Mouse (Mus musculus) lung, adult 2 months (tissue): ENCODE results near the gene Nfkbiz. TPM values are rescaled to one million over a fixed set of nuclear protein-coding genes. Genes with fewer than 3 reads are reported as not detected.

Source experiments
- DNase-seq: peaks from one replicate; pipeline ENCODE4 v3.0.0; 2022
- H3K4me1 ChIP-seq: fragments of 200-500 bp; 2 replicates; pipeline ENCODE4 v1.6.1; 2011; ENCODE audit warnings: low read length; ENCODE audit not compliant: control insufficient read depth, insufficient read depth
- H3K4me3 ChIP-seq: fragments of 200-500 bp; replicated peaks from 2 replicates; pipeline ENCODE3; 2011; ENCODE audit warnings: low read depth, mild to moderate bottlenecking, control low read depth, low read length; ENCODE audit errors: extremely low read depth
- CTCF ChIP-seq: fragments of 200-500 bp; IDR thresholded peaks from 2 replicates; pipeline ENCODE4 v1.5.1; 2011; ENCODE audit warnings: mild to moderate bottlenecking, low read length, control low read depth; ENCODE audit not compliant: insufficient read depth
- POLR2A ChIP-seq: fragments of 200-500 bp; IDR thresholded peaks from 2 replicates; pipeline ENCODE4 v1.6.1; 2011; ENCODE audit warnings: low read depth, mild to moderate bottlenecking, control low read depth, low read length, borderline replicate concordance; ENCODE audit errors: extremely low read depth
- WGBS: fragments of 180-500 bp; shearing (Covaris S2); methylation state at CpG from one replicate; pipeline ENCODE4 v1.1.7; 2018; 5-methylcytosine and 5-hydroxymethylcytosine counted together
- polyA plus RNA-seq: library from polyadenylated mRNA; depleted of rRNA; stranded (reverse); fragments of >200 nt; gene quantifications from 2 replicates; pipeline ENCODE4 v1.2.3, GENCODE M21; 2012

Gene Nfkbiz
- polyA plus RNA-seq, 1 experiment = 15.3 TPM

GRCm38 (mm10) chr16:55820916-55821570 lies 17.7 kb downstream of the Nfkbiz start:
- DNase-seq = no peak
- Histone ChIP-seq H3K4me3 (peak overlapping the region; percentile 96), H3K4me1 (peaks cover 2% of the 10 kb centered on the region)
- 3% methylated on average over 20 of the region's 20 CpGs for WGBS
- TF ChIP-seq CTCF (no peak), POLR2A (no peak)

DNA sequence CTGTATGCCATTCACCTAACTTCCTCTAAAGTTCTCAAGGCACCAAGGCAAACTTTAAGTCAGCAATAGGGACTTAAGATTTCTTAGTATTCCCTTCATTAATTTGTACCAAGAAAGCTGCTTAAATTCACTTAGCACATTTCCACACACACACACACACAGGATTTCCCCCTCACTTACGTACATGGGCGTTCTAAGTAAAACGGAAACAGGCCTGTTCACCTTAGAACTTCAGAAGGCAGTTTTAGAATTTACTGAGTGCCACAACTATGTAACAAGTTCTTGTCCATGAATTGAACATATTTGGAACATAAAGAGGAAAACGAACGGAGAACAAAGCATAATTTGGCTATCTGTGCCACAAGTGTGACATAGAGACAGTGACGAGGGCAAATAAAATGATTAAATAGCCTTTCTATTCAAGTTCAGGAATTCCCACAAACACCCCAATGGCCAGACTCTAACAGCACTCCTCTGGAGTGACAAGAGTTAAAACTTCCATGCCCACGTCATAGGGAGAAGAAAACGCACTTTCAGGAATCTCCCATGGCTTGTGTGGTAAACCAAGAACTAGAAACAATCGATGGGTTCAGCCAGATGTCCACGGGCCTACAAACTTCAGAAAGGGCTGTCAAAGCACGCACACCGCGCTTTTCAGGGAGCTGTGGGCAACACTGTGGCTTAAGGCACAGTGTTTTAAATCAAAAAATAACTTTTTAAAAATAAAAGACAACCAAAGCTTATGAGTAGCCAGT lies 18.4 kb downstream of the Nfkbiz start:
- Histone ChIP-seq H3K4me3 (peak overlapping the region; percentile 96), H3K4me1 (peaks cover 4% of the 10 kb centered on the region)
- peak; percentile 35 for DNase-seq
- 14% methylated on average over 13 of the region's 13 CpGs for WGBS
- TF ChIP-seq CTCF (no peak), POLR2A (no peak)

- Histone ChIP-seq H3K4me3 (peak overlapping the region; percentile 32), H3K4me1 (peaks cover 4% of the 10 kb centered on the region)
- TF ChIP-seq CTCF = no peak
- no peak for TF ChIP-seq POLR2A
- WGBS = 10% methylated on average over 15 of the region's 15 CpGs
- peak; percentile 50 for DNase-seq
Observed at GRCm38 (mm10) chr16:55819186-55819861, 19.4 kb downstream of the Nfkbiz start.

- no peak for DNase-seq
- TF ChIP-seq POLR2A = no peak
- TF ChIP-seq CTCF = no peak
- 75% methylated on average over 28 of the region's 28 CpGs for WGBS
- peaks cover 8% of the 10 kb centered on the region for H3K4me1 ChIP-seq
- peak overlapping the region; percentile 8 for H3K4me3 ChIP-seq
Observed at GRCm38 (mm10) chr16:55817717-55818515, 20.8 kb downstream of the Nfkbiz start.

DNA sequence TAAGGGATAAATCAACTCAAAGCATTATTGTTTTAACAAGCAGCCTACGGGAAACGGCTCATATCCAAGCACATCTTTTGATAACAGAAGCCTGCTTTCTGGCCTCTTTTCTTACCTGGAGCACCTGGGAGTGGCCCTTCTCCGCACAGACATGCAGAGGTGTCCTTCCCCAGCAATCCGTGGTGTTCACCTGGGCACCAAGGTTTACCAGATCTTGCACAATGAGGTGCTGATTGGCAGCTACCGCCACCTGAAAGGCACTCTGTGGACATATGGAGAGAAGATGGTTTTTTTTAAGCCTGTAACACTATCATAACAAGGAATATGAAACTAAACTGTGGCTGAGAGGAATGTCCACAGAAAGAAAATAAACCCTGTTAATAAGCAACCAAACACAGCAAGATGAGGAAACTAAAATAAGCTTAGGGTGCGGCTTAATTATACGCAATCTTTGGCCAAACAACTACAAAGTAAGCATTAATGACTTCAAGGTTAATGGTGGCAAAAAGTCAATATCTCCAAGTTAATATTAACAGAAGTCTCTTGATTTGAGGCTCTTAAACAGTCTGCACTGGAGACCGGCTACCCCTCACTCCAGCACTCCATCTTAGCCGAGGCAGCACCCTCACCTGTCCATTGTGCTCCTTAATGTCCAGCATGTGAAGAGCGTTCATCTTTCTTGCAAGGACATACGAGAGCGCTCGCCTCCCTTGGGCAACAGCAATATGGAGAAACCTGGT lies 22.3 kb downstream of the Nfkbiz start:
- peak; percentile 15; the same call in 1 of the 2 replicates for TF ChIP-seq POLR2A
- no peak for TF ChIP-seq CTCF
- WGBS = 71% methylated on average over 13 of the region's 13 CpGs
- peak; percentile 37 for DNase-seq
- Histone ChIP-seq H3K4me3 (no peak overlapping the region), H3K4me1 (peaks cover 8% of the 10 kb centered on the region)

DNA sequence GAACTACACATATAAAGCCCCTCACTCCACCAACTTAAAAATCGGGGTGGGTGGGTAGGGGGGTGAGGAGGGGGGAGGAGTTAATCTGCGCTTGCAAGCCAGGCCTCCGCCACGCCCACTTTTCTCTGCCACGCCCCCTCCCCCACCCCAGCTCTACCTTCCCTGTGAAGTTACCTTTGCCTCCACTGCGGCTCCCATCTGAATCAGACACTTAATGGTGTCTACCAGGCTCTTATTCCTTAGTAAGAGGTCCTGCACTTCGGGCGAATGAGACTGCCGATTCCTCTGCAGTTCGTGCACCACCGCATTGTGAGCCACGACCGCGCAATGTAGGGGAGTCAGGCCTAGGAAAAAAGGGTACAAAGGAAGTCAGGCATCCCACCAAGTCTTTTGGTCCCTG lies 23.2 kb downstream of the Nfkbiz start:
- DNase-seq = no peak
- TF ChIP-seq CTCF (no peak), POLR2A (no peak)
- Histone ChIP-seq H3K4me1 (peaks cover 8% of the 10 kb centered on the region), H3K4me3 (no peak overlapping the region)
- WGBS = 81% methylated on average over 14 of the region's 14 CpGs

GRCm38 (mm10) chr16:55814686-55815085 lies 24.0 kb downstream of the Nfkbiz start:
- peaks cover 8% of the 10 kb centered on the region for H3K4me1 ChIP-seq
- TF ChIP-seq CTCF (no peak), POLR2A (no peak)
- no peak for DNase-seq
- 71% methylated on average over 6 of the region's 6 CpGs for WGBS
- no peak overlapping the region for H3K4me3 ChIP-seq

DNA sequence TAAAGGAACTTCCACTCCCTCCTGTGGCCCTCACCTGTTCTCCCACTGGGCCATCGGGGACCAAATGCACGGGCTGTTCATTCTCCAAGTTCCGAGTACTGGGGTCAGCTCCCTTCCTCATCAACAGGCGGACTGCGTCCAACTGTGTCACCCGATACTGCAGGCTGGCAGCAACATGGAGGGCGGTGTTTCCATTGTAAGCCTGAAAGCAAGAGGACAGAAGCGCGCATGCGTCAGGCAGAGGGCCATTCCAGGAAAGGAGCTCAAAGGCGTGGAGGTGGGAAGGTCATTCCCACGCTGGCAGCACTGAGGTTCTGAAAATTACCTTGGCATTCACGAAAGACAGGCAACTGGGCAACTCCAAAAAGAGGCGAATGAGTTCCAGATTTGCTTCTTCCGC lies 24.8 kb downstream of the Nfkbiz start:
- DNase-seq = no peak
- WGBS = 77% methylated on average over 15 of the region's 15 CpGs
- H3K4me3 ChIP-seq = no peak overlapping the region
- H3K4me1 ChIP-seq = peaks cover 6% of the 10 kb centered on the region
- TF ChIP-seq POLR2A = no peak
- TF ChIP-seq CTCF = no peak
